Mouse (Mus musculus) c-Kit-positive CD71-positive TER-119-positive erythroid progenitor cells, embryonic 14.5 days (primary cell): ENCODE results near the gene Sik3.

ENCODE experiments used
- DNase-seq: peaks from one replicate; pipeline ENCODE4 v3.0.0-alpha.2; 2013; ENCODE audit warnings: low spot score

Gene Sik3

DNA sequence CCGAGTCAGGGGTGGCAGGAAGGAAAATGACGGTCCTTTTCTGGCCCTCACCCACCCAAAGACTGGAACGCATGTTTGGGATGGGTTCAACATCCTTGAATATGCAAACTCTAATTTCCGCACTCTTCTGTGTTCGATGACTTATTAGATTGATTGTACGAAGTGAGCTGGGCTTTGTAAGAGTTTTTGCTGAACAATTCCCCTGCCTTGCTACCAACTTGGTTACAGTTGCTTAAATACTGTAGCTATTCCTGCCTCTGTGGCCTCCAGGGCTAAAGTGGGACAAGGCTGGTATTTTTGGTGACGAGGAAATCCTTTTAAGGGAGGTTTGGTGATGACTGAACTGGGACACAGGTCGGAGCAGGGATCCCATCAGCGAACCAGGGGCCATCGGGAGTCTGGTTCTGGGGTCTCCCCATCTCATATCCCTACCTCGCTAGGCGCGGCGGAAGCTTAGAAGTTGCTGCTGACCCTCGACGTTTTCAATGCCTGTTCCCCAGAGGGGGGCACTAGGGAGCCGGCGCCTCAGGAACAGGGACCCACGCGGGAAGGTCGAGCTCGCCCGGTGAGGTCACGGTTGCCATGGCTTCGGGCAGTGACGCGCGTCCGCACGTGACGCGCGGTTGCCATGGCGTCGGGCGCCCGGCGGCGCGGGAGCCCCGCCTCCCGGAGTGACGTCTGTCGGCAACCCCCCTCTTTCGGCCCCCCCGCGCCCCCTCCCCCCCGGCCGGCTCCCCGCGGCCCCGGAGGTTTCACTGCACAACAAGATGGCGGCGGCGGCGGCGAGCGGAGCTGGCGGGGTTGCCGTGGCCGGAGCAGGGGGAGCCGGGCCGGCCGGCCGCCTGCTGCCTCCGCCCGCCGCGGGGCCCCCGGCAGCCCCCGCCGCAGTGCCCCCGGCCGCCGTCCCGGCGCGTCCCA is at the start of gene Sik3, which contains the start of gene Pafah1b2:
Sik3 (plus strand) TSS at position 730 of the 918 bp plus-strand sequence.
Pafah1b2 (minus strand) TSS at position 600 of the 918 bp plus-strand sequence.
- peak; percentile 74 for DNase-seq

DNA sequence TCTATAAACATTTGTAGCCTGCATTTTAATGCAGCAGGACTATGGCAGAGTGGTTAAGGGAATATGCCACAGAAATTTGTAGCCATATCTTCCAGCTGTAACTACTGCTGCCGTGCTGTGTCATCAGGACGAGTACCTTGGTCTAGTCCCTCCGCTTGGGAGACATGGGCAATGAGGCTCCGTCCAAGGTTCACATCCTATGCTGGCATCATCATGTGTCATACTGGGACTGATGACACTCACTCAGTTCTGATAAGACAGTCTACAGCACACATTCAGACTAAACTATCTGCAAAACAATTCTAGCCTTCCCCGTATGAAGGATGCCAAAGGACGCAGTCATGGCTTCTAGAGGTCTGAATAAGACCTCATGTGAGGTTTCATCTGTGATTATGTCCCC is 49.0 kb upstream of the Sik3 start:
- no peak for DNase-seq

DNA sequence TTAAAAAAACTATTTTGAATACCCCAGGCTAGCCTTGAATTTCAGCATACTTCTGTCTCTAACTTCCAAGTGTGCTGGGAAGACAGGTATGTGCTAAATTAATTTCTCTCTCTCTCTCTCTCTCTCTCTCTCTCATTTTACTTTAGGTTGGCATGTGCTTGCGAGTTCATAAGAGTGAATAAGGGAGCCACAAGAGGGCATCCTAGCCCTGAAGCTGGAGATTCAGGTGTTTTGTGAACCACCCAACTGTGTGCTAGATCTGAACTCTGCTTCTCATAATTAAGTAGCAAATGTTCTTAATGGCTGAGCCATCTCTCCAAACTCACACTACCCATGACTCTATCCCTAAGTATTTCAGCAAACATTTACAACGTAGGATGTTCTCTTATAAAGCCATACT is 35.7 kb upstream of the Sik3 start:
- DNase-seq = no peak

DNA sequence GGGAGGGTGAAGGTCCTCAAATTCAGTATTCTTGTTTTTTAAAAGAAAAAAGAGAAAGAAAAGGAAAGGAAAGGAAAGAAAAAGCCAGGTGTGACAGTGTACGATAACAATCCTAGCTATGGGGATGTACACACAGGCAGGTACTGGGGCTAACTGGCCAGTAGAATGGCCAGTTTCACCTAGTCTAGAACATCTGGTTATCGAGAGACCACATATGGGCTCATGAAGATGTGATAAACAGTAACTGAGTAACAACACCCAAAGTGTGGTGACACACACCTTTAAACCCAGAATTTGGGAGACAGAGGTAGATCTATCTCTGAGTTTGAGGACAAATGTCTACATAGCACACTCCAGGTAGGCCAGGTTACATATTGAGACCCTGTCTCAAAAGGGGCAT is 32.8 kb upstream of the Sik3 start:
- DNase-seq = peak; percentile 27

DNA sequence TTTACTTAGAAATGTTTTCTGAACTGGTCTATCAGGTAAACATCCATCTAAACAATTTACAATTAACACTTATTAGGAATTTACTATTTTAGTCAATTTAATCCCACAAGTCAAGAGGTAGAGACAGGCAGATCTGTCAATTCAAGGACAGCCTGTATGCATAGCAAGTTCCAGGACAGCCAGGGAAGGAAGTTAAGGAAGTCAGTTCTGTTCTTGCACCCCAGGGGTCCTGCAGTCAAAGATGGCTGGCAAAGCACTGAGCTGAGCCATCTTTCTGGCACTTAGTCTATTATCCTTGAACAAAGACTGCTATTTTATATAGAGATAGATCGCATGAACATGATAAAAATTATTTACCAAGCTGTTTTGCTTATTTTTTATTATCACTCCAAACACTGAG is 32.0 kb upstream of the Sik3 start:
- DNase-seq = no peak

DNA sequence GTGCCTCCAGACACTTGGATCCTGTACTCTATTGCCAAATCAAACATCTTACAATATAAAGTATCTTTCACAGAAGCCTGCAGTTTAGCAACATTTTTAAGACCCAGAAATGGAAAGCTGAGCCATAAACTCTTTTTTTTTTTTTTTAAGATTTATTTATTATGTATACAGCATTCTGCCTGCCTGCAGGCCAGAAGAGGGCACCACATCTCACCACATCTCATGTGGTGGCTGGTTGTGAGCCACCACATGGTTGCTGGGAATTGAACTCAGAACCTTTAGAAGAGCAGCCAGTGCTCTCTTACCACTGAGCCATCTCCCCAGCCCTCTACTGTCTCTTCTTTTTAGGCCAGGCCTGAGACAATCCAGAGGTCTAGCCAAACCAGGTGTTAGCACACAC is 31.3 kb upstream of the Sik3 start:
- no peak for DNase-seq

DNA sequence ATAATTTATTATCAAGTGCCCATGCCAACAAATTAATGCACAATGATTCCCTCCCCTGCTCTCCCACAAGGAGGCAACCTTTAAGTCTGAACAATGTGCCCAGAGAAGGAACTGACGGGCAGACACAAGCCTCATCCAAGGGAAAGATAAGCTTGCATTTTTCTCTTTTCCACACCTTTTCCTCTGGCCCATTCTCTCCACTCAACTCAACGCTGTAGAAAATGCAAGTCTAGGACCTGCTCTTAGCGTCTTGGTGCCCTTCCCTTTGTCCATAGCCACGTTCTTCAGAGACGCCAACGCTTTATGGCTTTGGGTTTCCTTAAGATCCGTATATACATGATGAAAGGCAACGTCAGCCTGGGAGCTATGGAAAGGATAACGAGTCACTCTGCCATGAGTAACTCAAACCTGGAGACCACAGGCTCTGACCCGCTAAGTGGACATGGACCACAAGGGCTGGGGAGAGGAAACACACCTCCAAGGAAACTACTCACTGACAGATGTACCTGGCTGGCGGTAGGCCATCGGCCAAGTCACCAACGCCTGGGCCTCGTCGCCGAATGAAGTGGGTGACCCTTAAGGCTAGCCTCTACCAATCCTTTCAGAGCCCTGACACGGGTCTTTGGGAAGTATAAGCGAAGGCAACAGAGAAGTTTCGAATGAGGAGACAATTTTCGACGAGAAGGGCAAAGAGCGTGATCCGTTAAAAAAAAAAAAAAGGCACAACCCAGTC is 28.8 kb upstream of the Sik3 start:
- DNase-seq = peak; percentile 44

DNA sequence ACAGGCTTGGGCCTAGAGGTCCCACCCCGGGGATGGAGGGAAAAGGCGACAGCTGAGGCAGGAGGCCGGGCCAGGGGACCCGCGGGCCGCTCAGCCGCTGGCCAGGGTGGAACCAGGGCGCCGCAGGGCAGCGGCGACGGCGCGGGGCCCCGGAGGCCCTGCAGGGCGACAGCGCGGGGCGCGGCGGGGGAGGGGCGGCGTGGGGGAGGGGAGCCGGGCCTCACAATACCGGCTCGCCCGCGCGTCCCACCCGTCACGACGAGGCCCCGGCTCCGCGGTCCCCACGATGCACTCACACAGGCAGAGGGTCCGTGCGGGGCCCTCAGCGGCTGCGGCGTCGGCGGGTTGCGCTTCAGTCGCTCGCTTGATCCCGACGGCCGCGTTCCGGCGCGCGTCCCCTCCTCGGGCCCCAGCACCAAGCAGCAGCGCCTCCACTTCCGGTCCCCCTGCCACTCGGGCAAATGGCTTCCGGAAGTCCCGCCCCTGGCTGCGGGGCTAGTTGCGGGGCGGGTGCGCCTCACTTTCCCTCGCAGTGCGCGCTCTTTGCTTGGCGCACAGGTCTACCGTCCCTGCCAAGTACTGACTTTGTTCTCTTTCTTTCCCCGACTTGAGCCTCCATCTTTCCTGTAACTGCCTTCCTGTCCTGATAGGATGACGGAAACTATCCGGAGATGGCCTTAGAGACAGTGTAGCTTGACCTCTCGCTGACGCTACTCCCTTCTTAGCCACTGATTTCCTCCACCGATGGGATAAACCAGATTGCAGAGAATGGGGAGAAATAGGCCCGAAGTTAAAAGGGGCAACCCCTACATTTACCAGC is 28.0 kb upstream of the Sik3 start:
- peak; percentile 82 for DNase-seq

DNA sequence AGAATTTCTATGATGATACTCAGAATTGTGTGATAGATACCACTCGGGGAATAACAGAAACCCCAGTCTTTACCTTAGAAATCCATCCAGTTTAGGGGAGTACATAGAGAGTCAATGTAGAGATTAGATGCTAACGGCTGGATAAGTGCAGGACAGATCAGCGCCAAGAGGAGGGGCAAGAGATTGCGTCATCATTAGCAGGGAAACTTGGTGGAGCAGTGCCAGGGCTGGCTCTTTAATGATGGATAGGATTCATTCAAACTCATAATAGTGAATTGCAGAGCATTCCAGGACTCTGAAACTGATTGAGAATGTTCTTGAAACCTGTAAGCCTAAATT is 27.4 kb upstream of the Sik3 start:
- DNase-seq = peak; percentile 49

DNA sequence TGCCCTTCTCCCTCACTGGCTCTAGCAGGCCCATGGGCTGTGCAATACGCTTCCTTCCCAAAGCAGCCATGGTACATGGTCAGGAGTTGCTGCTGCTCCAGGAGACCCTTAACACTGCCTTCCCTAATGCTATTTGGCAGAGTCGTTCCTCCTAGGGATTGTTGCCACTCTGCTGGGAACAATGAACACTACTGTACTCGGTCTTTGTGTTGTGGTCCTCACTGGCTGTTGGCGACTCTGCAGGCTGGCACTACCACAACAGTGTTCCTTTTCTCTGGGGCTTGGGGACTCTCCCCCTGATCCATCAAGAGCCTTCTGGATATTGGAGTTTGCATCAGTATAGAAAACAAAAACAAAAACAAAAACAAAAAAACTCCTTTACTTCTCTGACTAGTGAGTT is 13.6 kb upstream of the Sik3 start:
- DNase-seq = no peak

DNA sequence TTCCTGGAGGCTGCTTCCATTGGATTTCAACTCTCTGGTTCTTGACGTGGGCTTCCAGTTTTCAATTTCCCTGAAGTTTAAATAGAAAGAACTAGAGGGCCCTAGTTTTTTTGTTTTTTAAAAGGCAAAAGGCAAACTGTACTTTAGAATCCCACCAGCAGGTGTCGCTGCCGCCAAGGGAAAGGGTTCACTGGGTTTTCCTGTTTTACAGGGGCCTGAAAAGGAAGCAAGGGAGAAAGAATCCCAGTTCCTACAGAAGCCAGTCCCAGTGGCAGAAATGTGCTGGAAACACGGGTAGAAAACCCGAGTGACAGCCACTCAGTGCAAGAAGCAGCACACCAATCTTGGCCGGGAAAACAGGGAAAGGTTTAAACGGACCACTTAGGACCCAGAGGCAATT is 8.9 kb upstream of the Sik3 start:
- peak; percentile 62 for DNase-seq

DNA sequence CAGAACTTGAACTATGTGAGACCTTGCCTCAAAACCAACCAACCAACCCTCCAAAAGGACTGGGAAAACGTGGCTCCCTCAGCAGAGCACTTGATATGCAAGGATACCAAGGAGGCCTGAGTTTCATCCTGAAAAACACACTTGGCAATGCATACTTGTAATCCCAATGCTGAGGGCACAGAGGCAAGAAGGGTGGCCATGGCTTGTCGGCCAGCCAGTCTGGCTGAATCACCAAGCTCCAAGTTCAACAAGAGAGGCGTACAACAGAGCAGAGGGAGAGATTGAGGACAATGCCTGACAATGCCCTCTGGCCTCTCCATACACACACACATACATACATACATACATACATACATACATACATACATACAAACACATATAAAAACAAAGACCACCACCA is 8.1 kb upstream of the Sik3 start:
- DNase-seq = no peak

DNA sequence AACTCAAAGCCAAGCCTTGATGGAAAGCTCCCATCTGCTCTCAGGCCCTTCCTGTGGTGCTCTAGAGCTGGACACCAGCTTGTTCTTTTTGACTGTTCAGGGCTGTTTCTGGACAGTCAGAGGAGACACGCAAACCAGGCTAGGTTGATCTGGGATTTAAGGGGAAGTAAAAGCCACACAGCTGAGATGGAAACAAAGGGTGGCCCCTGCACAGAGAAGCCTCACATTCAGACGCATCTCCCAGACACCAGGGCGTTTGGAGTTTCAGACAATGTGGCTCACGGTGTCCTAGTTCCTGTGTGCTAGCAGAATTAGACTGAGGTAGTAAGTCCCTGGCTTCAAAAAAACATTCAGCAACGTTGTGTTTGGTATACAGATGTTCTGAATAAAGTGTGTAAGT is 6.4 kb upstream of the Sik3 start:
- no peak for DNase-seq

DNA sequence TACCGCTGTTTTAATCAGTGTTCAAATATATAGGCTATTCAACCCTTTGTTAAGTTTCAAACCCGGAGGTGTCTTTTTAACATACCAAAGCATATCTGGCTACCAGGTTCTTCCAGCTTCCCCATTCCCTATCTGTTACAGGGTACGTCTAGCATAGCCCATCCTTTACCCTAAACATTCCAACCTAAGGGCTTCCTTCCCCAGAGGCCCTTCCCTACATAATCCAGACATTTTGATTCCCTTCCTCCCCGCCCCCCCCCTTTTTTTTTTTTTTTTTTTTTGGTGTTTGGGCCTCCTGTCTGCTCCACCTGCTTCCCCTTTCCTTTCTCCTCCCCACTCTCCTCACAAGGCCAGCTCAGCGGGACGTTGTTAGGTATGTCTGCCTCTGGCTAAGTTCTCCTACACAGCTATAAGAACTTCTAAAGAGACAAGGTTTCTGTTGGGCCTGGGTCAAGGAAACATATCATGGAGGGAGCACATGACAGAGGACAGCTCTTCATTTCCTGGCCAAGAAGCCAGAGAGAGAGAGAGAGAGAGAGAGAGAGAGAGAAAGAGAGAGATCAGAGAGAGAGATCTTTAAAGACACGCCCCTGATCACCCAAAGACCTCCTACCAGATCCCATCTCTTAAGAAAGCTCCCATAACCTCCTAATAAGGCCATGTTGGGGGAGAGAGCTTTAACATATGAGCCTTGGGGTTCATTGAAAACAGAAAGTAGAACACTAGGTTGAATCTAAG is 3.5 kb upstream of the Sik3 start:
- no peak for DNase-seq

DNA sequence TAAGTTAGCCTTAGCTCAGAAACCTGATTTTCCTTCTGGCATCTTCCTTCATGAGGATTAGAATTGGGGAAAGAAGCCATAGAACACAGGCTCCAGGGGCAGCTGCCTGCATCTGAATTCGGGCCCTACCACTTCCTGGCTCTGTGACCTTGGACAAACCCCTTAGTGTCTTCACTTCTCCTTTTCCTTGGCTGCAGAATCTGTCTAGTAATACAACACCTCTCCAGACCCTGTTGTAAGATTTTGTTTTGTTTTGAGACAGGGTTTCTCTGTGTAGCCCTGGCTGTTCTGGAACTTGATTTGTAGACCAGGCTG is 3.0 kb upstream of the Sik3 start:
- DNase-seq = no peak

DNA sequence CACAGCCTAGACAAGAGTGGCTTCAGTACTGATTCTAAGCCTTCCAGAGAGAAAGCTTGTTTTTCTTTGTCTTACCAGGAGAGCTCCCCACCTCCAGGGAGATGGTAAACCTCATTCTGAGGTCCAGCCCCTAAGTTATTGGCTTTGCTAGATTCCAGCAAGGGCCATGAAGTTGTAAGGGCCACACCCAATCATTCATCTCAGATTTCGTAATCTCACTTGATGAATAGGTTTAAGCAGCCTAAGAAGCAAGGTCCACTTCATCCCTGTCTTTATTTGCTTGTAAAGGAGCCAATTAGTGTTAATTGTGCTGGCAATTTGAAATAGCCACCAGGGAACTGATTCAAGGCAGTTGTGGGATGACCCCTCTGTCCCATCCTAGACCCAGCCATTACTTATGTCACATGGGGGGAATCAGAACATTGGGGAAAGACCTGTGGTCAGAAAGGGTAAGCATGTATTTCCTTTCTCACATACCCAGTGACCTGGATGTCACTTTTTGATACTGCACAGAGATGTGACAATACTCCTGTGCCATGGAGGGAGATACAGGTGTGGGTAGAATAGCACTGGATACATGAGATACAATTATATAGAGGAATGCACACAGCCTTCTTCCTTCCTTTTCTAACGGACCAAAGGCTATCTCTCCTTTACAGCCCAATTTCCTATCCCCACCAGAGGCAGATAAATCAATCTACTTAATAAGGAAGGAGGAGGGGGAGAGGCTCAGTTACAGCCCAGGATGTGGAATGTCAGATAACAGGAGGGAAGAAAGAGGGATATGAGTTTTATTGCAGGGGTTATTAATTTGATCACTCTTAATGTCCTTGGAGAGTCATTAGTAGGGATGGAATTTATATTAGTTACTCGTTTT is 1.3 kb upstream of the Sik3 start:
- DNase-seq = no peak

DNA sequence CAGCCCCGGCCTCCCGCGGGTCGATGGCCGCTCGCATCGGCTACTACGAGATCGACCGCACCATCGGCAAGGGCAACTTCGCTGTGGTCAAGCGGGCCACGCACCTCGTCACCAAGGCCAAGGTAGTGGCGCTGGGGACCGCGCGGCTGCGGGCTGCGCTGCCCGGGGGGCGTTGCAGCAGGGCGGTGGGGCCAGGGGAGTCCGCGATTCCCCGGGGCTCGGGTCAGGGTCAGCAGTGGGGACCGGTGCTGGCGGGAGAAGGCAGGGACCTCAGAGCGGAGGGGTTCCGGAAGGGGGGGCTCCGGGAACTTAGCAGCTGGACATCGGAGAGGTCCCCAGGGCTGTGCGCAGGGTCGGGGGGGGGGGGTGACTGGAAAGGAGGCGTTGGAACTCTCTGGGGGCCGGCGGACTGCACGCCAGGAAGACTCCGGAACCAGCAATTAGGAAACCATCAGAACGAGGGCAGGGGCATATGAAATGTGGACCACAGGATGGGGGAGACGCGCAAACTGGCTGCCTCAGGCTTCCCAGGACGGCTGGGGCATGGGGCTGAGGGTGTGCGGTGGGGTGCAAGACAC is 478 bp downstream of the Sik3 start:
- DNase-seq = peak; percentile 25

DNA sequence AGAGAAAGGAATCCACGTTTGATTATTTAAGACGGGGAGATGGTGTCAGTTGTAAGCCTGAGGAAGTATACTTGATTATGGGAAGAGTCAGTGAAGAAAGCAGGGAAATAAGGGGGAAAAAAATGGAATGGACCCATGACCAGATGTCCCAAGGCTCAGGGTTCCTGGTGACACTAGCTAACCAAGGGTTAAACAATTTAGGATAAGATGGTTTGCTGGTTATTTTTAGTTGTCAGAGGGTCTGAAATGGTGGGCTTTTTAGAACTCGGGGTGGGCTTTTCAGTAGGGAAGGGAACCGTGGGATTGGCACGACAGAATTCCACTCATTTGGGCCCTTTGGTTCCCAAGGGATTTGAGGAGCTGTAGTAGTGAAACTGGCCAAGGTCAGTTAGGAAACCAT is 996 bp downstream of the Sik3 start:
- DNase-seq = no peak

DNA sequence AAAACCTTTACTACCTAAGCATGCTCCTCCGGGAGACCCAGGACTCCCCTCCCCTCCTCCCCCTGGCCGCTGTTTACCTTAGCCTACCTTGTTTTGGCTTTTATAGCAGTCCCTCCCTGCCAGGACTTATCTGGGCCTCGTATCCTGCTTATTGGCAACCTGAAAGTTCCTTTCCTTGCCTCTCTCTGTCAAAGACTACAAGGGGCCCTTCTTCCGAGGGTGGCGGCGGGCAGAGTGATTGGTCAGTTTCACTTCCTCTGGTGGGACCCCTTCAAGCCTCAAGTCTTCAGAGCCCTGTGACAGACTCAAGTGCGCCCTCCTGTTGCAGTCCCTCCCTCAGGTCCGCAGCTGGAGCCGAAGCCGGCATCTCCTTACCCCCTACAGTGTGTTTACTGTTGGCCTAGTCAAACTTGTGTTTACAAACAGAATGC is 1.6 kb downstream of the Sik3 start:
- peak; percentile 32 for DNase-seq

DNA sequence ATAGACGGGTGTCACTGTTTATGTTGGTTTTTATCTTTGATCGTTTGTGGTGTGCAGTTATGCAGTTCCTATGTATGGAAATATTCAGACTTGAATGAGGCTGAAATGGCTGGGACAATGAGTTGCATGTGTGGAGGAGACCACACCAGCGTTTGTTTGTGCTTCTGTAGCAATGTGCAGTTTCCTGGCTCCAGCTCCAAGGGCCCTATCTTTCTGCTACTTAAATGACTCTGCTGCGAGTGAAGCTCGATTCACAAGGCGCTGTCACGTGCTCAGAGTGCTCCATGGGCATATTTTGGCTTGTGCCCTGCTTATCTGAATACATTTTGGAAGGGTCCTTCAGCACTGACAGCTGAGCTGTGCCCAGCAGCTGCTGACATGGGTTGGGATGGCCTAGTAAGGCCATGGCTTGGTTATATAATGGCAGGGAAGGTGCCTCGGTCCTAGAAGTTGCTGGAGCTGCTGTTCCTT is 2.5 kb downstream of the Sik3 start:
- peak; percentile 37 for DNase-seq
